Comparison of ENCODE assay signal across 18 mouse cellular contexts in genomic region chr16:10668991-10669703, GRCm38 (mm10).
A peak's percentile ranks its signal among the peaks of the same experiment; 100 is the strongest.
DNase-seq lines count a peak whose midpoint lies in the region; ATAC-seq lines count a peak whose summit lies in the region.
"Had no signal": no experiment of that assay in that cellular context is flagged by ENCODE, and none has a peak within 500 bp of the region (broad histone marks: within the 10 kb centered on the region; RNA-seq: fewer than 3 reads in every experiment).

No protein-coding gene starts in this region.

- no peak for ATAC-seq in limb, embryonic 12.5 days (ENCODE audit: insufficient number of reproducible peaks, insufficient read depth, low FRiP score, low TSS enrichment, low read depth)
- ATAC-seq: forebrain, embryonic 13.5 days; lung, postnatal 0 days had no signal

- no peaks in the 10 kb centered on the region for H3K27me3 ChIP-seq in limb, embryonic 12.5 days
- no peaks in the 10 kb centered on the region for H3K27me3 ChIP-seq in limb, embryonic 10.5 days (ENCODE audit: low read depth, poor library complexity, severe bottlenecking)
- H3K27me3 ChIP-seq: forebrain, embryonic 13.5 days; megakaryocyte, embryonic 14.5 days had no signal

- H3K9ac ChIP-seq in limb, embryonic 12.5 days (replicated peaks), result no peak overlapping the region
- H3K9ac ChIP-seq: forebrain, embryonic 13.5 days; hindbrain, embryonic 14.5 days; liver, embryonic 13.5 days had no signal

- H3K4me2 ChIP-seq in limb, embryonic 12.5 days, result no peak overlapping the region
- H3K4me2 ChIP-seq: forebrain, embryonic 13.5 days; hindbrain, embryonic 14.5 days; liver, embryonic 13.5 days had no signal

- H3K4me3 ChIP-seq in limb, embryonic 12.5 days (replicated peaks), result no peak overlapping the region
- H3K4me3 ChIP-seq in limb, embryonic 10.5 days, result no peak overlapping the region
- H3K4me3 ChIP-seq: forebrain, embryonic 13.5 days; liver, embryonic 13.5 days; megakaryocyte, embryonic 14.5 days had no signal

- 79% methylated on average over 7 of the region's 7 CpGs for WGBS in limb, embryonic 12.5 days
- 81% methylated on average over 7 of the region's 7 CpGs for WGBS in limb, embryonic 10.5 days

- H3K9me3 ChIP-seq in limb, embryonic 12.5 days, result no peaks in the 10 kb centered on the region
- H3K9me3 ChIP-seq in limb, embryonic 10.5 days (replicated peaks), result no peaks in the 10 kb centered on the region
- H3K9me3 ChIP-seq: forebrain, embryonic 13.5 days; liver, embryonic 13.5 days; megakaryocyte, embryonic 14.5 days had no signal

- H3K4me1 ChIP-seq in limb, embryonic 12.5 days (replicated peaks), result peaks cover 37% of the 10 kb centered on the region
- peaks cover 47% of the 10 kb centered on the region for H3K4me1 ChIP-seq in limb, embryonic 10.5 days

- DNase-seq in adrenal gland, postnatal 36 days, result peak; percentile 35
- DNase-seq in adrenal gland, adult 8-10 months, result no peak
- no peak for DNase-seq in limb, embryonic 10.5 days (ENCODE audit: low spot score)
- peak; percentile 23 for DNase-seq in T-cell, adult 2 months (ENCODE audit: low spot score)
- peak; percentile 53 for DNase-seq in thymus, postnatal 14 days
- DNase-seq in urinary bladder, postnatal 10 days (ENCODE audit: low spot score), result no peak
- DNase-seq in left cerebral cortex, adult 11 months (ENCODE audit: low spot score), result no peak
- DNase-seq: B cell, adult 2 months; cerebellum, postnatal 10 days; heart, adult 11 months; kidney, adult 11 months; kidney, postnatal 14 days; liver, embryonic 13.5 days had no signal

- H3K27ac ChIP-seq in limb, embryonic 12.5 days, result 0 out of 2 replicates have a peak overlapping the region, but pooled peaks have one; percentile 2
- no peak overlapping the region for H3K27ac ChIP-seq in limb, embryonic 10.5 days
- H3K27ac ChIP-seq: forebrain, embryonic 13.5 days; hindbrain, embryonic 14.5 days; liver, embryonic 13.5 days had no signal

- H3K36me3 ChIP-seq in limb, embryonic 12.5 days, result no peaks in the 10 kb centered on the region
- no peaks in the 10 kb centered on the region for H3K36me3 ChIP-seq in limb, embryonic 10.5 days
- H3K36me3 ChIP-seq: liver, embryonic 13.5 days had no signal

Comparison
In these comparisons a context has a peak if more than half of its experiments do, and no peak if none do; other contexts are left out.
1. DNase-seq: peak in adrenal gland, postnatal 36 days (2 of 2), T-cell, adult 2 months (single experiment) and thymus, postnatal 14 days (single experiment); none in adrenal gland, adult 8-10 months (single experiment), limb, embryonic 10.5 days (single experiment), urinary bladder, postnatal 10 days (single experiment) and left cerebral cortex, adult 11 months (single experiment).